Mouse (Mus musculus): ENCODE measurements at regions not wholly inside any gene's neighbourhood (a gene's known extent, or its start where the extent isn't known, plus 50 kb on each side); places are given as distances from the start of the nearest gene placed in this dataset.

GRCm38 (mm10) chr12:35833285-35833684 lies 92.1 kb upstream of the Agr3 start:
- TF ChIP-seq GATA1 (IDR thresholded peaks at IDR 0.05; ENCODE audit: borderline replicate concordance, low read length) (no peak), FLI1 (IDR thresholded peaks at IDR 0.05; ENCODE audit: low read length) (no peak)

Data from megakaryocyte, embryonic 14.5 days (primary cell).